Mouse (Mus musculus): Measurements from ENCODE around the gene Dyrk3. TPM values are rescaled to one million over a fixed set of nuclear protein-coding genes. Genes with fewer than 3 reads are reported as not detected.

Gene Dyrk3
- polyA plus RNA-seq, 1 experiment from 2014 or later: 19.4 TPM

DNA sequence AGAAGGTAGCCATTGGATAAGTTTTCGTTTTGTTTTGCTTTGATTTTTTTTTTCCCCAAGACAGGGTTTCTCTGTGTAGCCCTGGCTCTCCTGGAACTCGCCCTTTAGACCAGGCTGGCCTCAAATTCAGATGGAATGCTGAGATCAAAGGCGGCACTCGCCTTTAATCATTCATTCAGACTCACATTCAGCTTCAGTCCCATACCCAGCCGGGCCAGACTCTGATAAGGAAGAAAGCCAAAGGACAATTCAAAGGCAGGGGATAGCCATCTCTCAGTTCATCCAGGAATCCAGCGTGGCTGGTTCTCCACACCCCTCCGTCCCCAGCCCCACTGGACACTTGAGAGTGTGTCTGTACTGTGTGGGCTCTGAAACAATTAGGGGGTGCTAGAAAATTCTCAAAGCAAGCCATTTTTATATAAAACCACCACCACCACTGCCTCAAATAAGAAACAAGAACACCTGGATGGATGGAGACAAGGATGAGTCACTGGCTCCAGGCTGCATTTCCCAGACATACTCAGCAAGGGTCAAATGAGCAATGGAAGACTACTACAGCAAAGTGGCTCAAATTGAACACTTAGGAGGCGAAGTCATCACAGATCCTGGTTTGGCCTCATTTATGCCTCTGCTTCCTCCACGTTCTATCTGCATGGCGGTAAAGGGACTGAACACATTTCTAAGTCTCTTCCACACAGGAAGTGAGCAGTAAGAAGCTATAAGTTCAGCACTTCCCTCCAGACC is 14.4 kb downstream of the Dyrk3 start:
- DNase-seq (ENCODE audit: low spot score) (no peak), ATAC-seq (no peak)
- no peaks in the 10 kb centered on the region for H3K9me3 ChIP-seq (replicated peaks; ENCODE audit: control insufficient read depth, low read length)
- H3K36me3 ChIP-seq (ENCODE audit: control insufficient read depth, insufficient read depth, low read length): peaks cover 26% of the 10 kb centered on the region
- H3K9ac ChIP-seq (ENCODE audit: low read length): no peak overlapping the region
- H3K27ac ChIP-seq (ENCODE audit: low read depth, low read length): no peak overlapping the region
- no peaks in the 10 kb centered on the region for H3K27me3 ChIP-seq (replicated peaks; ENCODE audit: control insufficient read depth, insufficient read depth, low read length)
- H3K4me3 ChIP-seq (ENCODE audit: low read depth, low read length): no peak overlapping the region
- H3K4me2 ChIP-seq (ENCODE audit: low read length): no peak overlapping the region
- H3K4me1 ChIP-seq (ENCODE audit: control insufficient read depth, insufficient read depth, low read length): no peaks in the 10 kb centered on the region
- 71% methylated on average over 10 of the region's 10 CpGs for WGBS

GRCm38 (mm10) chr1:131121987-131122386 is 16.2 kb downstream of the Dyrk3 start:
- WGBS: 35% methylated on average over 3 of the region's 3 CpGs
- Histone ChIP-seq H3K4me2 (ENCODE audit: low read length) (no peak overlapping the region), H3K27ac (ENCODE audit: low read depth, low read length) (no peak overlapping the region), H3K36me3 (ENCODE audit: control insufficient read depth, insufficient read depth, low read length) (peaks cover 10% of the 10 kb centered on the region), H3K4me1 (ENCODE audit: control insufficient read depth, insufficient read depth, low read length) (0 out of 2 replicates have a peak, but pooled peaks cover 1% of the 10 kb centered on the region), H3K4me3 (ENCODE audit: low read depth, low read length) (no peak overlapping the region), H3K9ac (ENCODE audit: low read length) (no peak overlapping the region), H3K27me3 (replicated peaks; ENCODE audit: control insufficient read depth, insufficient read depth, low read length) (no peaks in the 10 kb centered on the region), H3K9me3 (replicated peaks; ENCODE audit: control insufficient read depth, low read length) (no peaks in the 10 kb centered on the region)
- DNase-seq (ENCODE audit: low spot score): no peak
- ATAC-seq: no peak

DNA sequence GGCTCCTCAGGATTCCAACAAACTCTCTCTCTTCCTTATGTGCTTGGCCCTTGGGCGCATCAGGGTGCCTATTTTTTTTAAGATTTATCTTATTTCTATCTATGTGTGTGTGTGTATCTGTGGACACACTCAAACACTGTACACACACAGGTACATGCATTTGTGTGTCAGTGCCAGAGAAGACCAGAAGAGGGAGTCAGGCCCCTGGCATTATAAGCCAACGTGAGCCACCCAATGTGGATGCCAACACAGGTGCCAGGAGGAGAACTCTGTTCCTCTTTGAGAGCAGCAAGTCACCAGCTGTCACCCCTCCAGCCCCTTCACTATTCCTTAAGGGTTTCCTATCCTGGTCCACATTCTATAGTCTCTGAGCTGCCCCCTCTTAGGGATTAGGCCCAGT is 19.1 kb downstream of the Dyrk3 start:
- Histone ChIP-seq H3K4me2 (ENCODE audit: low read length) (no peak overlapping the region), H3K9me3 (replicated peaks; ENCODE audit: control insufficient read depth, low read length) (no peaks in the 10 kb centered on the region), H3K27me3 (replicated peaks; ENCODE audit: control insufficient read depth, insufficient read depth, low read length) (no peaks in the 10 kb centered on the region), H3K4me1 (ENCODE audit: control insufficient read depth, insufficient read depth, low read length) (0 out of 2 replicates have a peak, but pooled peaks cover 7% of the 10 kb centered on the region), H3K9ac (ENCODE audit: low read length) (no peak overlapping the region), H3K27ac (ENCODE audit: low read depth, low read length) (no peak overlapping the region), H3K36me3 (ENCODE audit: control insufficient read depth, insufficient read depth, low read length) (no peaks in the 10 kb centered on the region), H3K4me3 (ENCODE audit: low read depth, low read length) (no peak overlapping the region)
- ATAC-seq (no peak), DNase-seq (ENCODE audit: low spot score) (no peak)
- WGBS: 54% methylated on average over 2 of the region's 2 CpGs

DNA sequence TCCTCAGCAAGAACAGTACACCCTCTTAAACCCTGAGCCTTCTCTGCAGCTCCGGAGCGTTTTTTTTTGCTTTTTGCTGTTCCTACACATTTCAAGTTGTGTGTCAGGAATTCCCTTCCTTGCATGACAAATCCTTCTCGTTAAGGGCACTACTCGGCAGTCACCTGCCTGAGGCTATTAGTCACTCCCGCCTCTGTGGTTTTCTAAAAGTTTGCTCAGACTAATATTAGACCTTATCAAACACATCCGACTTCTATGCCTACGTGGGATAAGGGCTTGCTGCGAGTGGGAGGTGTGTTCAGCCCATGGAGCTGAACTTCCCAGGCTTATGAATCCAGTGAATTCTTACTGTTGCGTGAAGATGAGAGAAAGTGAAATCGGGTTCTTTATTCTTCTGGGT is 19.6 kb downstream of the Dyrk3 start:
- ATAC-seq (no peak), DNase-seq (ENCODE audit: low spot score) (no peak)
- Histone ChIP-seq H3K36me3 (ENCODE audit: control insufficient read depth, insufficient read depth, low read length) (no peaks in the 10 kb centered on the region), H3K4me1 (ENCODE audit: control insufficient read depth, insufficient read depth, low read length) (0 out of 2 replicates have a peak, but pooled peaks cover 7% of the 10 kb centered on the region), H3K9ac (ENCODE audit: low read length) (no peak overlapping the region), H3K27me3 (replicated peaks; ENCODE audit: control insufficient read depth, insufficient read depth, low read length) (no peaks in the 10 kb centered on the region), H3K27ac (ENCODE audit: low read depth, low read length) (no peak overlapping the region), H3K4me3 (ENCODE audit: low read depth, low read length) (no peak overlapping the region), H3K9me3 (replicated peaks; ENCODE audit: control insufficient read depth, low read length) (no peaks in the 10 kb centered on the region), H3K4me2 (ENCODE audit: low read length) (no peak overlapping the region)
- WGBS: 60% methylated on average over 10 of the region's 10 CpGs

DNA sequence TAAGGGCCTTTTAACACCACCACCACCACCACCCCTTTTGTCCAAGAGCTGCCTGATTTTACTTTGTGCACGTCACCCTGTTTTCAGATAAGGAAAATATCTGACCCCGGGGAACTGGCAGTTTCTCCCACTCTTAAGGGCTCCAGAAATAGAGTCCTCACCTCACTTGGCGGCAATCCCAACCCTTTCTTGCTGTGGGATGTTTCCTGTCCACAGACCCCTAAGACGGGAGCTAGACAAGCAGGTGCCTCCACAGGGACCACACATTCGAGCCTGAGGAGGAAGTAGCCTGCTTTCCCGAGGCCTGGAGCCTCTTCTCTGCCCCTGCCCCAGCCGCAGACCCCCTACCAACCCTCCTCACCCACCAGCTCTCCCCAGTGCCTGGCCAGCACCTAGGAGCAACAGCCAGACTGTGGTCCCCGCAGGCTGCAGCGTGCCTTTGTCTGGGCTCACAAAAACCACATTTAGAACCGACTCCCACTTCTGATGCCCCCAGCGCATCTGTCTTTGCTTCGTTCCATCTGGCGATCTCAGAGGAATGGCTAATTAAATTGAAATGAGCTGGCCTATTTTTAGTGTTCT is 21.6 kb downstream of the Dyrk3 start:
- peak overlapping the region; percentile 38; the same call in 1 of the 2 replicates for H3K9ac ChIP-seq (ENCODE audit: low read length)
- WGBS: 44% methylated on average over 13 of the region's 13 CpGs

GRCm38 (mm10) chr1:131115932-131116331 is 22.2 kb downstream of the Dyrk3 start:
- ATAC-seq (peak; percentile 74), DNase-seq (ENCODE audit: low spot score) (peak; percentile 88)
- Histone ChIP-seq H3K27ac (ENCODE audit: low read depth, low read length) (no peak overlapping the region), H3K36me3 (ENCODE audit: control insufficient read depth, insufficient read depth, low read length) (no peaks in the 10 kb centered on the region), H3K4me3 (ENCODE audit: low read depth, low read length) (no peak overlapping the region), H3K4me1 (ENCODE audit: control insufficient read depth, insufficient read depth, low read length) (0 out of 2 replicates have a peak, but pooled peaks cover 7% of the 10 kb centered on the region), H3K9ac (ENCODE audit: low read length) (no peak overlapping the region), H3K4me2 (ENCODE audit: low read length) (no peak overlapping the region), H3K9me3 (replicated peaks; ENCODE audit: control insufficient read depth, low read length) (no peaks in the 10 kb centered on the region), H3K27me3 (replicated peaks; ENCODE audit: control insufficient read depth, insufficient read depth, low read length) (no peaks in the 10 kb centered on the region)
- 18% methylated on average over 6 of the region's 6 CpGs for WGBS

More for the DNA sequence above, 21.6 kb downstream of the Dyrk3 start:
- no peaks in the 10 kb centered on the region for H3K9me3 ChIP-seq (replicated peaks; ENCODE audit: control insufficient read depth, low read length)
- ATAC-seq (peak; percentile 78), DNase-seq (ENCODE audit: low spot score) (peak; percentile 79)
- no peaks in the 10 kb centered on the region for H3K36me3 ChIP-seq (ENCODE audit: control insufficient read depth, insufficient read depth, low read length)
- H3K4me2 ChIP-seq (ENCODE audit: low read length): no peak overlapping the region
- no peaks in the 10 kb centered on the region for H3K27me3 ChIP-seq (replicated peaks; ENCODE audit: control insufficient read depth, insufficient read depth, low read length)
- no peak overlapping the region for H3K4me3 ChIP-seq (ENCODE audit: low read depth, low read length)
- H3K4me1 ChIP-seq (ENCODE audit: control insufficient read depth, insufficient read depth, low read length): 0 out of 2 replicates have a peak, but pooled peaks cover 7% of the 10 kb centered on the region
- H3K27ac ChIP-seq (ENCODE audit: low read depth, low read length): peak overlapping the region; percentile 95

- no peak overlapping the region for H3K27ac ChIP-seq (ENCODE audit: low read depth, low read length)
- H3K4me2 ChIP-seq (ENCODE audit: low read length): no peak overlapping the region
- 0 out of 2 replicates have a peak, but pooled peaks cover 7% of the 10 kb centered on the region for H3K4me1 ChIP-seq (ENCODE audit: control insufficient read depth, insufficient read depth, low read length)
- 48% methylated on average over 6 of the region's 6 CpGs for WGBS
- DNase-seq (ENCODE audit: low spot score) (no peak), ATAC-seq (no peak)
- no peaks in the 10 kb centered on the region for H3K27me3 ChIP-seq (replicated peaks; ENCODE audit: control insufficient read depth, insufficient read depth, low read length)
- no peaks in the 10 kb centered on the region for H3K9me3 ChIP-seq (replicated peaks; ENCODE audit: control insufficient read depth, low read length)
- H3K4me3 ChIP-seq (ENCODE audit: low read depth, low read length): no peak overlapping the region
- H3K36me3 ChIP-seq (ENCODE audit: control insufficient read depth, insufficient read depth, low read length): no peaks in the 10 kb centered on the region
- no peak overlapping the region for H3K9ac ChIP-seq (ENCODE audit: low read length)
Measured at GRCm38 (mm10) chr1:131112576-131112975, 25.6 kb downstream of the Dyrk3 start.

DNA sequence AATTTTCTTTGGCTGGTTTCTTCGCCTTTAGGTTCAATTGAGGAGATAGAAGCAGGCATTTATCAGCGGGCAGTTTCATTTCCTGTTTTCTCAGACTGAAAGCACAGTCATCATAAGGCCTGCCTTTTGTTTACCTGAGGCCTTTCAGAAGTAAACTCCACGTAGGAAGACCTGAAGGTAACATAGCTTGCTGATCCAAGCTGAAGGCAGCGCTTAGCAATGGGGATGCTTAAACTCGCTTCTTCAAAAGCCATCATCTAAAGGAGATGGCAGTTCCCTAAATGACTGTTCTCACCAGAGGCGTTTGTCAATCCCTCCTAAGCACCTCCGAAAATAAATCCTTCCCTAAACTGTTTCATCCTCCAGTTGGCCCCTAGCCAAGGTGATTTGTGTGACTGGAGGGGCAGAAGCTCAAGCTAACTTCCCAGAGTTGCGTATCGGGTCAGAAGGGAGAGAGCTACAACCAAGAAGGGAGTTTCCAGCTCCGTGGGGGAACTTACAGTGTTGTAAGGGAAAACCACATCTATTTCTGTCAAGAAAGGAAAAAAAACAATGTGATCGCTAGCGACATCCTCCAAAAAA is 27.5 kb downstream of the Dyrk3 start:
- ATAC-seq: no peak

More for the DNA sequence above, 27.5 kb downstream of the Dyrk3 start:
- Histone ChIP-seq H3K9ac (ENCODE audit: low read length) (no peak overlapping the region), H3K36me3 (ENCODE audit: control insufficient read depth, insufficient read depth, low read length) (no peaks in the 10 kb centered on the region), H3K27ac (ENCODE audit: low read depth, low read length) (no peak overlapping the region), H3K4me3 (ENCODE audit: low read depth, low read length) (no peak overlapping the region), H3K4me2 (ENCODE audit: low read length) (no peak overlapping the region), H3K27me3 (replicated peaks; ENCODE audit: control insufficient read depth, insufficient read depth, low read length) (no peaks in the 10 kb centered on the region), H3K9me3 (replicated peaks; ENCODE audit: control insufficient read depth, low read length) (no peaks in the 10 kb centered on the region), H3K4me1 (ENCODE audit: control insufficient read depth, insufficient read depth, low read length) (no peaks in the 10 kb centered on the region)
- no peak for DNase-seq (ENCODE audit: low spot score)
- 80% methylated on average over 12 of the region's 12 CpGs for WGBS
